Mouse (Mus musculus) ES-Bruce4 (cell line): ENCODE measurements around the gene Sec14l1. TPM values are rescaled to one million over a fixed set of nuclear protein-coding genes. Genes with fewer than 3 reads are reported as not detected.

Source experiments
- H3K27ac ChIP-seq: 2 replicates; pipeline ENCODE4 v1.5.1; 2012; ENCODE audit warnings: low read length, inconsistent platforms; ENCODE audit not compliant: insufficient read depth
- H3K27me3 ChIP-seq: 2 replicates; pipeline ENCODE4 v1.6.1; 2012; ENCODE audit warnings: mild to moderate bottlenecking, low read length, inconsistent platforms; ENCODE audit not compliant: control insufficient read depth, poor library complexity, insufficient read depth, severe bottlenecking
- H3K36me3 ChIP-seq: 2 replicates; pipeline ENCODE4 v1.6.1; 2012; ENCODE audit warnings: inconsistent platforms, mild to moderate bottlenecking, low read length, moderate library complexity; ENCODE audit not compliant: control insufficient read depth, poor library complexity, insufficient read depth, severe bottlenecking
- H3K4me1 ChIP-seq: one replicate; pipeline ENCODE4 v1.8.1; 2011; ENCODE audit warnings: low read length; ENCODE audit not compliant: control insufficient read depth, insufficient read depth
- H3K4me3 ChIP-seq: 2 replicates; pipeline ENCODE4 v1.5.1; 2011; ENCODE audit warnings: low read depth, mild to moderate bottlenecking, low read length
- H3K9ac ChIP-seq: 2 replicates; pipeline ENCODE4 v1.6.1; 2012; ENCODE audit warnings: low read depth, mild to moderate bottlenecking, inconsistent platforms; ENCODE audit not compliant: poor library complexity, severe bottlenecking
- H3K9me3 ChIP-seq: replicated peaks from 2 replicates; pipeline ENCODE4 v1.6.1; 2012; ENCODE audit warnings: mild to moderate bottlenecking, low read length, inconsistent platforms; ENCODE audit not compliant: control insufficient read depth, poor library complexity, insufficient read depth, severe bottlenecking
- CTCF ChIP-seq: IDR thresholded peaks from one replicate; pipeline ENCODE4 v1.8.1; 2011; ENCODE audit warnings: low read depth, low read length
- EP300 ChIP-seq: IDR thresholded peaks from 2 replicates; pipeline ENCODE4 v1.6.1; 2011; ENCODE audit warnings: low read depth, low read length; ENCODE audit not compliant: insufficient read depth
- POLR2A ChIP-seq: IDR thresholded peaks from one replicate; pipeline ENCODE4 v1.8.1; 2011; ENCODE audit warnings: low read length; ENCODE audit not compliant: insufficient read depth
- polyA plus RNA-seq: library from polyadenylated mRNA; stranded (reverse); fragments of >200 nt; gene quantifications from 2 replicates; pipeline ENCODE4 v1.2.4, GENCODE M21; 2011; ENCODE audit warnings: low read depth; ENCODE audit not compliant: missing spikeins, insufficient read depth, insufficient read length

Gene Sec14l1
- polyA plus RNA-seq, 1 experiment: 77.7 TPM

- Histone ChIP-seq H3K9ac (no peak overlapping the region), H3K4me1 (peaks cover 2% of the 10 kb centered on the region), H3K27ac (no peak overlapping the region), H3K9me3 (no peaks in the 10 kb centered on the region), H3K4me3 (no peak overlapping the region), H3K27me3 (no peaks in the 10 kb centered on the region), H3K36me3 (peaks cover 6% of the 10 kb centered on the region)
- no peak for TF ChIP-seq CTCF
- no peak for TF ChIP-seq POLR2A
- no peak for TF ChIP-seq EP300
Measured at GRCm38 (mm10) chr11:117154088-117154815, 39.3 kb downstream of the Sec14l1 start.

GRCm38 (mm10) chr11:117156725-117157124 lies 41.8 kb downstream of the Sec14l1 start:
- no peak overlapping the region for H3K27ac ChIP-seq
- H3K9ac ChIP-seq: no peak overlapping the region
- H3K36me3 ChIP-seq: no peaks in the 10 kb centered on the region; the same call in 1 of the 2 replicates
- H3K27me3 ChIP-seq: no peaks in the 10 kb centered on the region
- H3K4me1 ChIP-seq: peaks cover 7% of the 10 kb centered on the region
- H3K9me3 ChIP-seq: no peaks in the 10 kb centered on the region
- no peak overlapping the region for H3K4me3 ChIP-seq
- 0 out of 2 replicates have a peak, but pooled peaks have one; percentile 36 for TF ChIP-seq EP300
- no peak for TF ChIP-seq CTCF

- Histone ChIP-seq H3K9ac (no peak overlapping the region), H3K9me3 (no peaks in the 10 kb centered on the region), H3K4me1 (peaks cover 7% of the 10 kb centered on the region), H3K27ac (no peak overlapping the region), H3K36me3 (no peaks in the 10 kb centered on the region; the same call in 1 of the 2 replicates), H3K27me3 (no peaks in the 10 kb centered on the region), H3K4me3 (no peak overlapping the region)
- TF ChIP-seq EP300 (no peak), POLR2A (no peak), CTCF (no peak)
Measured at GRCm38 (mm10) chr11:117158343-117158742, 43.4 kb downstream of the Sec14l1 start.

GRCm38 (mm10) chr11:117159257-117159945 lies 44.4 kb downstream of the Sec14l1 start:
- H3K9ac ChIP-seq: no peak overlapping the region
- no peak overlapping the region for H3K4me3 ChIP-seq
- peaks cover 7% of the 10 kb centered on the region for H3K4me1 ChIP-seq
- no peaks in the 10 kb centered on the region for H3K27me3 ChIP-seq
- H3K9me3 ChIP-seq: no peaks in the 10 kb centered on the region
- H3K36me3 ChIP-seq: no peaks in the 10 kb centered on the region; the same call in 1 of the 2 replicates
- no peak overlapping the region for H3K27ac ChIP-seq
- TF ChIP-seq POLR2A: no peak
- TF ChIP-seq EP300: no peak
- TF ChIP-seq CTCF: no peak

GRCm38 (mm10) chr11:117159946-117160307 lies 45.0 kb downstream of the Sec14l1 start:
- no peak overlapping the region for H3K9ac ChIP-seq
- TF ChIP-seq POLR2A (no peak), CTCF (no peak)
- no peaks in the 10 kb centered on the region; the same call in 1 of the 2 replicates for H3K36me3 ChIP-seq
- H3K9me3 ChIP-seq: no peaks in the 10 kb centered on the region
- no peak overlapping the region for H3K4me3 ChIP-seq
- no peak overlapping the region for H3K27ac ChIP-seq
- H3K27me3 ChIP-seq: no peaks in the 10 kb centered on the region
- H3K4me1 ChIP-seq: peaks cover 7% of the 10 kb centered on the region

GRCm38 (mm10) chr11:117160791-117161190 lies 45.8 kb downstream of the Sec14l1 start:
- no peak overlapping the region for H3K4me3 ChIP-seq

More at GRCm38 (mm10) chr11:117160791-117161190, 45.8 kb downstream of the Sec14l1 start:
- Histone ChIP-seq H3K27me3 (no peaks in the 10 kb centered on the region), H3K9ac (no peak overlapping the region), H3K4me1 (peaks cover 7% of the 10 kb centered on the region), H3K36me3 (no peaks in the 10 kb centered on the region; the same call in 1 of the 2 replicates), H3K27ac (no peak overlapping the region), H3K9me3 (no peaks in the 10 kb centered on the region)
- TF ChIP-seq EP300 (no peak), CTCF (no peak), POLR2A (no peak)
